ENCODE assay signal across 9 mouse cellular contexts in the genomic region with DNA sequence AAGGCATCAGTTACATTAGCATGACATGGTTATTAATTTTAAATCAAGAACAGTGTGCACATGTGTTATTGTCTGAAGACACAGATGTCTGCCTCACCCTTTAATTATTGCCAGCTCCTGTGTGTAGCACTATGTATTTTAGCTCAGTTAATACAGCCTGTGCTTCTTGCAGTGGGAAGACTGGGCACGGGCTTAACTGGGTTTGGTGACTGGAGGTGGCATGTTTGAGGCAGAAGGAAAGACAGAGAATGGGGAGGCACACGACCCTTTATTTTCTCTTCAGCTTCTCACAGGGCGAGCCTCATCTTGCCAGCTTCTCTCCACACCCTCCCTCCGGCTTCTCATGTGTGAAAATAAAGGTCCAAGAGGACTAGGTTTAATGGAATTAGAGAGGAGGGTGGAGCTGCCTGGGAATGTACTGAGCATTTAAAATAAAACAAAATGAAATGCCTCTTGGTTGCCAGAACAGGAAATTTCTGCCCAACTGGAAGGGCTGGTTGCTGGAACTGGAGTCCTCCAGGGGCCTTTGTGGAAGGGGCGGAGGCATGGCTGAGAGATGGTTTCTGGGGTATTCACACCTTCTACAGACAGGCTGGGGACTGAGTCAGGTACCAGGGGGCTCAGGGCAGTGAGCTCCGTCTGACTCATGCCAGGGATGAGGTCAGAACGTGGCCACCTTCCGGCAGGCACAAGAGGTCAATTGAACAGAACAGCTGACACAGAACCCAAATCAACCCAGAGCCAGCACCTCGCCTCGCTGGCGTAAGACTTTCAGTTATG. TPM values are rescaled to one million over a fixed set of nuclear protein-coding genes. Genes with fewer than 3 reads are reported as not detected.
DNase-seq lines count a peak whose midpoint lies in the region; ATAC-seq lines count a peak whose summit lies in the region.
"Had no signal": no experiment of that assay in that cellular context is flagged by ENCODE, and none has a peak within 500 bp of the region (broad histone marks: within the 10 kb centered on the region; RNA-seq: fewer than 3 reads in every experiment).

No protein-coding gene starts in this region.

- 0 out of 2 replicates have a peak, but pooled peaks cover 4% of the 10 kb centered on the region for H3K4me1 ChIP-seq in intestine, embryonic 15.5 days (replicated peaks)

- WGBS in intestine, embryonic 15.5 days: 69% methylated on average over 11 of the region's 11 CpGs

- H3K9ac ChIP-seq in intestine, embryonic 15.5 days: no peak overlapping the region

- H3K27ac ChIP-seq in intestine, embryonic 15.5 days: no peak overlapping the region

- no peaks in the 10 kb centered on the region for H3K36me3 ChIP-seq in intestine, embryonic 15.5 days

- H3K4me3 ChIP-seq in intestine, embryonic 15.5 days (replicated peaks): no peak overlapping the region

- no peaks in the 10 kb centered on the region for H3K27me3 ChIP-seq in intestine, embryonic 15.5 days (replicated peaks)

- no peak for ATAC-seq in intestine, embryonic 15.5 days
- ATAC-seq in activated CD4-positive, CD25-positive, alpha-beta regulatory T cell, adult 4 months: no peak

- H3K4me2 ChIP-seq in intestine, embryonic 15.5 days (replicated peaks): no peak overlapping the region

- H3K9me3 ChIP-seq in intestine, embryonic 15.5 days: no peaks in the 10 kb centered on the region

- peak; percentile 24 for DNase-seq in adrenal gland, adult 2 months
- no peak for DNase-seq in adrenal gland, postnatal 25 days
- DNase-seq in 3134 (ENCODE audit: extremely low read depth, insufficient read length, low spot score): peak; percentile 84
- peak; percentile 21 to 29 for DNase-seq in gastrocnemius, adult 8-10 months (ENCODE audit: low spot score in 2 of 2)
- peak; percentile 64 to 72 for DNase-seq in lung, adult 18-20 months
- DNase-seq in embryo, embryonic 10.5 days (ENCODE audit: low spot score): no peak

RNA-seq across cellular contexts. Expression of gene Pbp2, which starts 14.9 kb away (rescaled TPM):
- not detected for total RNA-seq in adrenal gland, adult 2 months (2021)
- polyA plus RNA-seq in adrenal gland, adult 2 months (2012; rRNA removed): not detected in 2 replicates
- not detected in 2 replicates for total RNA-seq in adrenal gland, postnatal 25 days (2021)
- not detected for total RNA-seq in gastrocnemius, adult 8-10 months (2022)
- polyA plus RNA-seq in intestine, embryonic 15.5 days (2015; fragmentation: Nextera tagmentation; extraction: Ambion mirVana): 0.25 TPM in 1 of 2 replicates, not detected in the other
- polyA plus RNA-seq in activated CD4-positive, CD25-positive, alpha-beta regulatory T cell, adult 4 months (2017; shearing (Covaris generic)): not detected
- polyA plus RNA-seq: large intestine, adult 2 months had no signal

RNA-seq across cellular contexts. Expression of gene Gsg1, which starts 41.1 kb away (rescaled TPM):
- not detected for total RNA-seq in adrenal gland, adult 2 months (2021)
- polyA plus RNA-seq in adrenal gland, adult 2 months (2012; rRNA removed): 0.18 TPM in 1 of 2 replicates, not detected in the other
- total RNA-seq in adrenal gland, postnatal 25 days (2021): not detected in 2 replicates
- not detected for total RNA-seq in gastrocnemius, adult 8-10 months (2022)
- 0.41 and 0.47 TPM in 2 replicates for polyA plus RNA-seq in intestine, embryonic 15.5 days (2015; fragmentation: Nextera tagmentation; extraction: Ambion mirVana)
- polyA plus RNA-seq in activated CD4-positive, CD25-positive, alpha-beta regulatory T cell, adult 4 months (2017; shearing (Covaris generic)): not detected

Comparison
In these comparisons a context has a peak if more than half of its experiments do, and no peak if none do; other contexts are left out.
1. DNase-seq: peak in adrenal gland, adult 2 months (single experiment), 3134 (single experiment), gastrocnemius, adult 8-10 months (2 of 2) and lung, adult 18-20 months (2 of 2); none in adrenal gland, postnatal 25 days (single experiment) and embryo, embryonic 10.5 days (single experiment).